Mouse (Mus musculus) monocyte, adult 2 months (primary cell): Measurements from ENCODE around the gene Pomgnt1.

Experiments used
- DNase-seq, 2 experiments: peaks; one replicate each; pipeline ENCODE4 v3.0.0; 2022; ENCODE audit warnings: low spot score in 2 of 2, low read depth in 1 of 2

The Pomgnt1 gene

GRCm38 (mm10) chr4:116137421-116137996 is 13.9 kb downstream of the Pomgnt1 start:
- DNase-seq = no peak

GRCm38 (mm10) chr4:116140801-116141574 is 17.3 kb downstream of the Pomgnt1 start:
- no peak for DNase-seq

GRCm38 (mm10) chr4:116141736-116142135 is 18.1 kb downstream of the Pomgnt1 start:
- no peak for DNase-seq

GRCm38 (mm10) chr4:116142269-116142668 is 18.6 kb downstream of the Pomgnt1 start:
- no peak for DNase-seq

GRCm38 (mm10) chr4:116143317-116143811 is 19.7 kb downstream of the Pomgnt1 start:
- DNase-seq = no peak

- no peak for DNase-seq
These were observed 20.5 kb downstream of the Pomgnt1 start for GRCm38 (mm10) chr4:116143891-116144717.

- no peak for DNase-seq
These were observed 26.1 kb downstream of the Pomgnt1 start for GRCm38 (mm10) chr4:116149812-116150155.

- DNase-seq = peak in 1 of 2 experiments; percentile 18
These were observed 26.7 kb downstream of the Pomgnt1 start for GRCm38 (mm10) chr4:116150156-116150861.

- DNase-seq = no peak
These were observed 27.2 kb downstream of the Pomgnt1 start for GRCm38 (mm10) chr4:116150862-116151221.

GRCm38 (mm10) chr4:116151238-116151637 is 27.6 kb downstream of the Pomgnt1 start, which contains the start of gene Lurap1:
TSS of gene Lurap1 (minus strand) at chr4:116151338.
- DNase-seq = no peak

- no peak for DNase-seq
These were observed 29.1 kb downstream of the Pomgnt1 start for GRCm38 (mm10) chr4:116152702-116153101.

- no peak for DNase-seq
These were observed 34.2 kb downstream of the Pomgnt1 start for GRCm38 (mm10) chr4:116157882-116158281.

GRCm38 (mm10) chr4:116159912-116160311 is 36.3 kb downstream of the Pomgnt1 start:
- DNase-seq = no peak

- no peak for DNase-seq
These were observed 37.1 kb downstream of the Pomgnt1 start for GRCm38 (mm10) chr4:116160769-116161168.

- no peak for DNase-seq
These were observed 38.5 kb downstream of the Pomgnt1 start for GRCm38 (mm10) chr4:116162142-116162541.

GRCm38 (mm10) chr4:116164759-116165554 is 41.3 kb downstream of the Pomgnt1 start:
- no peak for DNase-seq

- no peak for DNase-seq
These were observed 42.2 kb downstream of the Pomgnt1 start for GRCm38 (mm10) chr4:116165708-116166407.

- DNase-seq = no peak
These were observed 43.8 kb downstream of the Pomgnt1 start, which contains the start of gene Tspan1 for GRCm38 (mm10) chr4:116167404-116167803. TSS of gene Tspan1 (minus strand) at chr4:116167601.

- peak in 1 of 2 experiments; percentile 43 for DNase-seq
These were observed 45.1 kb downstream of the Pomgnt1 start for GRCm38 (mm10) chr4:116168617-116169352.
